Mouse (Mus musculus) thymus, adult 2 months (tissue): ENCODE data around the gene Ncbp1. TPM values are rescaled to one million over a fixed set of nuclear protein-coding genes. Genes with fewer than 3 reads are reported as not detected.
"Not testable (repeated sequence)": the region's sequence is repeated elsewhere in the genome, so short reads cannot be mapped to it uniquely, and the experiment has no call there.

ENCODE experiments used
- DNase-seq: peaks from one replicate; pipeline ENCODE4 v3.0.0; 2021
- H3K27ac ChIP-seq: fragments of 200-500 bp; 2 replicates; pipeline ENCODE4 v1.5.1; 2012; ENCODE audit warnings: low read length, control low read depth; ENCODE audit not compliant: control insufficient read depth, insufficient read depth
- H3K27me3 ChIP-seq: fragments of 200-500 bp; 2 replicates; pipeline ENCODE4 v1.6.1; 2012; ENCODE audit warnings: mild to moderate bottlenecking, low read length, moderate library complexity, mixed read lengths; ENCODE audit not compliant: control insufficient read depth, insufficient read depth
- H3K36me3 ChIP-seq: fragments of 200-500 bp; 2 replicates; pipeline ENCODE4 v1.6.1; 2012; ENCODE audit warnings: mild to moderate bottlenecking, low read length, moderate library complexity; ENCODE audit not compliant: control insufficient read depth, insufficient read depth
- H3K4me1 ChIP-seq: fragments of 200-500 bp; replicated peaks from 2 replicates; pipeline ENCODE4 v1.6.1; 2012; ENCODE audit warnings: low read length; ENCODE audit not compliant: control insufficient read depth, insufficient read depth
- H3K4me3 ChIP-seq: fragments of 200-500 bp; 2 replicates; pipeline ENCODE4 v1.5.1; 2012; ENCODE audit warnings: mild to moderate bottlenecking, low read length, control low read depth, moderate library complexity; ENCODE audit not compliant: control insufficient read depth, insufficient read depth
- CTCF ChIP-seq: fragments of 200-500 bp; IDR thresholded peaks from 2 replicates; pipeline ENCODE4 v1.5.1; 2012; ENCODE audit warnings: mild to moderate bottlenecking, control low read depth, low read length, moderate library complexity, borderline replicate concordance; ENCODE audit not compliant: control insufficient read depth, poor library complexity, insufficient read depth; ENCODE audit errors: extremely low read depth
- POLR2A ChIP-seq: fragments of 200-500 bp; IDR thresholded peaks from 2 replicates; pipeline ENCODE4 v1.6.1; 2012; ENCODE audit warnings: mild to moderate bottlenecking, low read length, control low read depth, moderate library complexity; ENCODE audit not compliant: control insufficient read depth, poor library complexity, insufficient read depth; ENCODE audit errors: extremely low read depth
- WGBS: fragments of 180-500 bp; shearing (Covaris S2); methylation state at CpG from one replicate; pipeline ENCODE4 v1.1.7; 2018; 5-methylcytosine and 5-hydroxymethylcytosine counted together
- polyA plus RNA-seq: library from polyadenylated mRNA; depleted of rRNA; stranded (reverse); fragments of >200 nt; gene quantifications from 2 replicates; pipeline ENCODE4 v1.2.3, GENCODE M21; 2012

Gene Ncbp1
- polyA plus RNA-seq, 1 experiment: 53.3 TPM

DNA sequence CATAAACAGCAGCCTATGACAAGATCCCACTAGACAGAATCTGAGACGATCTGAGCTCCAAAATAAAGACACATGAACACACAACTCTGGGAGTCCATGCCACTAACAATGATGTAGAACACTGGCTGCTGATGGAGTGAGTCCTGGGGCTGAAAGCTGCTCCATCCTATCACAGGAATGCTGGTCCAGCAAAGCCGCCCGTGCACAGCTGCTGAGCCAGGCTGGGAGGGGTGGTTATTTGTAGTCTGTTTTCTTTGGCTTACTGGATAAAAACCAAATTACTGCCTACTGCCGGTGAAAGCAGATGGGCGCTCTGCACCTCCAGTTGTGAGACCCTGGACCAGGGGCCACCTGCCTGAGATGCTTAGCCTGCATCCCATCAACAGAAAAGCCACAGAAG, 38.6 kb downstream of the Ncbp1 start:
- TF ChIP-seq POLR2A (no peak), CTCF (no peak)
- Histone ChIP-seq H3K27me3 (no peaks in the 10 kb centered on the region), H3K4me1 (peaks cover 9% of the 10 kb centered on the region), H3K27ac (no peak overlapping the region), H3K36me3 (peaks cover 29% of the 10 kb centered on the region), H3K4me3 (no peak overlapping the region)
- WGBS: 98% methylated on average over 5 of the region's 5 CpGs
- DNase-seq: no peak

DNA sequence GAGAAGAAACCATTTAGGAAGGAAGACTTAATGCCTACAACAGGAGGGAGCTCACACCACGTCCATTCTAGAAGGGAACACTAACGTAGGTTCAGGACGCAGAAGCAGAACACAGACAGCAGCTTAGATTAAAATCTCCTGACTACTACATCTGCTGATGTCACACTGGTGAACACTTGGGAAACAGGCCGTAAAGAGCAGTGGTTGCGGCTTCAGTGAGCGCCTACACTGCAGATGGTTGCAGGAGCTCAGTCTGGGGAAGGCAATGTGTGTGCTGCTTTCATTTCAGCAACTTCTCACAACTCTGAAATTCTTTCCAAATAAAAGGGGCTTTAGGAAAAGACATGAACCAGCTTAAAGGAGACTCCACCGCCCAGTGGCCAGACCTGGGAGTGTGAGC, 39.1 kb downstream of the Ncbp1 start:
- Histone ChIP-seq H3K27ac (no peak overlapping the region), H3K36me3 (peaks cover 27% of the 10 kb centered on the region), H3K4me3 (no peak overlapping the region), H3K27me3 (no peaks in the 10 kb centered on the region), H3K4me1 (peaks cover 12% of the 10 kb centered on the region)
- DNase-seq: no peak
- WGBS: 96% methylated on average over 7 of the region's 7 CpGs
- no peak for TF ChIP-seq POLR2A
- no peak for TF ChIP-seq CTCF

DNA sequence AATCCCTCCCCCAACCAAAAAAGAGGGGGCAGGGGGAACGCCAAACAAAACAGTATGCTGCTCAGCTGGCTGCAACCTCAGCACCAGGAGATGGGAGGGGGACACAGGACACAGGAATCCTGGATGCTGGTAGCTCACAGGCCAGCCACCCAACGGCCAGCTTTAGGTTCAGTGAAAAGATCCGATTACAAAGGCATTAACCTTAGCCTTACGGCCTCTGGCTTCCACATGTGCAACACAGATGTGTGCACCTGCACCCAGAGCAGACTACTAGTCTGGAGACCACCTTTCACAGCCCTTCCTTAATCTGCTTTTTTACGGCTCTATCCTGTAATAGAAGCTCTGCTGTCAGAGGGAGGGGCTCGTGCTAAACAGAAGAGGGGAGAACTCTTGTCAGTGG, 42.8 kb downstream of the Ncbp1 start:
- no peaks in the 10 kb centered on the region for H3K27me3 ChIP-seq
- peaks cover 19% of the 10 kb centered on the region for H3K36me3 ChIP-seq
- no peak for DNase-seq
- H3K27ac ChIP-seq: no peak overlapping the region
- no peak overlapping the region for H3K4me3 ChIP-seq
- H3K4me1 ChIP-seq: peaks cover 31% of the 10 kb centered on the region
- 86% methylated on average over 6 of the region's 6 CpGs for WGBS
- TF ChIP-seq POLR2A: no peak
- TF ChIP-seq CTCF: no peak

DNA sequence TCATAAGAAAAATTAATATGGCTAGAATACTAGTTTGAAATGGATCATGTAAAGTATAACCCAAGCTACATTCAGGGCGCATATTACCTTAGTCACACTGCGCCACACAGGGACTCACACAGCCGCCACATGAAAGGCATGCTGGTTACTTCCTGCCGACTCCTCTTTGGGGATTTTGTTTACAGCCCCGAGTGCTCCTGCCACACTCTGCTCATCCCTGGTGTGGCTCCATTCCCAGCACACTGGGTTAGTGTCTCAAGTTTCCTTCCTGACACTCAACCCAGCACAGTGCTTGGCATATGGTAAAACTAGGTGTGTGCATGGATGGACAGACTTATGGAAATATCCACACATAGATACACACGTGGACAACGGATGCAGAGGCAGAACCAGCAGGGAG, 43.8 kb downstream of the Ncbp1 start:
- peaks cover 18% of the 10 kb centered on the region for H3K36me3 ChIP-seq

DNA sequence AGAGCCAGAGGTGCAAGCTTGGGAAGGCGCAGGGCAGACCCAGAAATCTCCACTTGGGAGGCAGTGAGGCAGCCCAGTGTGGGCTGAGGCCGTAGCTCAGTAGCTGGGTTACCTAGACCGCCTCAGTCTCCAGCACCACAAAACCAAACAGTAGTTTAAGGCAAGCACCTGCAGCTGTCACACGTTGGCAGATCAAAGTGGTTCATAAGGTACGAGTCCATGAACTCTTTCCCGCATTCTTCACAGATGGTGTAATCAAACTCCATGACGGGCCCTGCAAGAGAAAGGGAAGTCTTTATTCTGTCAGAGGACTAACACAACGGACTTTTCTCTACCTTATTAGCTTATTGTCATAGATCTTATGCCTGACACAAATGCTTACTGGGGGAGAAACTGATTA, 47.0 kb downstream of the Ncbp1 start:
- TF ChIP-seq POLR2A: no peak
- no peak for TF ChIP-seq CTCF
- 31% methylated on average over 8 of the region's 8 CpGs for WGBS
- Histone ChIP-seq H3K4me3 (no peak overlapping the region), H3K27me3 (no peaks in the 10 kb centered on the region), H3K4me1 (peaks cover 31% of the 10 kb centered on the region), H3K27ac (peak overlapping the region; percentile 83), H3K36me3 (peaks cover 17% of the 10 kb centered on the region)
- peak; percentile 13 for DNase-seq

More for the DNA sequence above, 43.8 kb downstream of the Ncbp1 start:
- 32% methylated on average over 7 of the region's 7 CpGs for whole genome bisulfite sequencing
- Histone ChIP-seq H3K4me3 (no peak overlapping the region), H3K27ac (no peak overlapping the region), H3K27me3 (no peaks in the 10 kb centered on the region), H3K4me1 (peaks cover 31% of the 10 kb centered on the region)
- peak; percentile 36 for DNase-seq
- no peak for TF ChIP-seq CTCF
- no peak for TF ChIP-seq POLR2A

DNA sequence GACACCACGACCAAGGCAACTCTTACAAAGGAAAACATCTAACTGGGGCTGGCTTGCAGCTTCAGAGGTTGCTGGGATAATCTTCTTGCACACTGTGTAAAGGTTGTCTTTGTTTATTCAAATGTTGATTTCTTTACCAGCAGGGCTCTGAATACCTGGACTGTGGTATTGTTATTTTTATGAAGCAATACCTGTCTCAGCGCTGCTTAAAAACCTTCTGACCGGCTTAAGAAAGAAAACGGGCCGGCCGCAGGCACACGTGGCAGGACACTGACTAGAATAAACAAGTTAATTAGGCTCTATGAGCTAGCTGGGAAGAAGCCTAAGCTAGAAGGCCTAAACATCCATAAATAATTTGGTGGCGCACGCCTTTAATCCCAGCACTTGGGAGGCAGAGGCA, 47.5 kb downstream of the Ncbp1 start:
- peaks cover 31% of the 10 kb centered on the region for H3K4me1 ChIP-seq
- 89% methylated on average over 9 of the region's 9 CpGs for WGBS
- H3K27me3 ChIP-seq: no peaks in the 10 kb centered on the region
- no peak overlapping the region for H3K4me3 ChIP-seq
- peak overlapping the region; percentile 79 for H3K27ac ChIP-seq
- TF ChIP-seq POLR2A: no peak
- no peak for TF ChIP-seq CTCF
- no peak for DNase-seq
- peaks cover 22% of the 10 kb centered on the region for H3K36me3 ChIP-seq

DNA sequence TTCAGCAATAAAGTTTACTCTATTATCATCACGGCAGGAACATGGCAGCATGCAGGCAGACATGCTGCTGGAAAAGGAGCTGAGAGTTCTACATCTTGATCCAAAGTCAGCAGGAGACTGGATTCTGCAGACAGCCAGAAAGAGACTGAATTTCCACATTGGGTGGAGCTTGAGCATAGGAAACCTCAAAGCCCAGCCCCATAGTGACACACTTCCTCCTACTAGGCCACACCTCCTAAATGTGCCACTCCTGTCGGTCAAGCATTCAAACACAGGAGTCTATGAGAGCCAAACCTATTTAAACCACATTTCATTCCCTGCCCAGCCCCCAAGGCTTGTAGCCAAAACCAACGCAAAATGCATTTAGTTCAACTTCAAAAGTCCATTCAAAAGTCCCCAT, 48.1 kb downstream of the Ncbp1 start:
- 85% methylated on average over 3 of the region's 3 CpGs for WGBS
- TF ChIP-seq POLR2A: no peak
- TF ChIP-seq CTCF: no peak
- peaks cover 24% of the 10 kb centered on the region for H3K36me3 ChIP-seq
- H3K27ac ChIP-seq: peak overlapping the region; percentile 24; the same call in 1 of the 2 replicates
- DNase-seq: no peak
- no peak overlapping the region for H3K4me3 ChIP-seq
- H3K4me1 ChIP-seq: peaks cover 26% of the 10 kb centered on the region
- no peaks in the 10 kb centered on the region for H3K27me3 ChIP-seq

DNA sequence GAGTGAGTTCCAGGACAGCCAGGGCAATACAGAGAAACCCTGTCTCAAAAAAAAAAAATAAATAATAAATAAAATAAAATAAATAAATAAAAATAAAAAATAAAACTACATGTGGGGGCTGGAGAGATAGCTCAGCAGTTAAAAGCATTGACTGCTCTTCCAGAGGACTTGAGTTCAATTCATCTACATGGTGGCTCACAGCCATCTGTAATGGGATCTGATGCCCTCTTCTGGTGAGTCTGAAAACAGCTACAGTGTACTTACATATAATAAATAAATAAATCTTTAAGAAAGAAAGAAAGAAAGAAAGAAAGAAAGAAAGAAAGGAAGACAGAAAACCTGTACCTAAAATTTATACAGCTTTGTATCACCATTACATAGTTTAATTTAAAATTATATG, 53.6 kb downstream of the Ncbp1 start:
- H3K4me3 ChIP-seq, H3K27me3 ChIP-seq, H3K4me1 ChIP-seq, H3K27ac ChIP-seq: not testable (repeated sequence)
- H3K36me3 ChIP-seq: peaks cover 11% of the 10 kb centered on the region; the same call in 1 of the 2 replicates
- peak; percentile 41 for DNase-seq
